Mouse (Mus musculus) ES-E14 (cell line): Measurements from ENCODE around the gene Pigu. TPM values are rescaled to one million over a fixed set of nuclear protein-coding genes. Genes with fewer than 3 reads are reported as not detected.
A peak's percentile ranks its signal among the peaks of the same experiment; 100 is the strongest.

ENCODE experiments used
- DNase-seq: peaks from one replicate; pipeline ENCODE4 v3.0.0-alpha.2; 2013; ENCODE audit warnings: low read depth, low spot score
- H3K27ac ChIP-seq: 2 replicates; pipeline ENCODE4 v1.5.1; 2012; ENCODE audit warnings: low read depth, mild to moderate bottlenecking, low read length, moderate library complexity, mixed read lengths; ENCODE audit not compliant: poor library complexity, insufficient read depth, severe bottlenecking
- H3K36me3 ChIP-seq: 2 replicates; pipeline ENCODE4 v1.6.1; 2012; ENCODE audit warnings: mild to moderate bottlenecking, low read length, moderate library complexity, mixed read lengths; ENCODE audit not compliant: control insufficient read depth, poor library complexity, insufficient read depth, severe bottlenecking
- H3K4me1 ChIP-seq, 2 experiments: fragments of 150-350 bp in 1 of 2; sonication (generic) in 1 of 2; 2 replicates each; pipeline ENCODE4 v1.6.1; 2012; ENCODE audit warnings: low read length in 2 of 2, mild to moderate bottlenecking in 1 of 2, mixed read lengths in 1 of 2; ENCODE audit not compliant: control insufficient read depth in 2 of 2, insufficient read depth in 2 of 2, poor library complexity in 1 of 2
- H3K4me3 ChIP-seq, 2 experiments: fragments of 150-350 bp in 1 of 2; sonication (generic) in 1 of 2; 2 replicates each; pipeline ENCODE4 v1.5.1; 2012; ENCODE audit warnings: low read length in 2 of 2, low read depth in 1 of 2, mild to moderate bottlenecking in 1 of 2, mixed read lengths in 1 of 2; ENCODE audit not compliant: insufficient read depth in 1 of 2, poor library complexity in 1 of 2, severe bottlenecking in 1 of 2
- H3K9ac ChIP-seq: 2 replicates; pipeline ENCODE4 v1.6.1; 2012; ENCODE audit warnings: low read depth, mild to moderate bottlenecking, low read length, mixed read lengths; ENCODE audit not compliant: poor library complexity, insufficient read depth, severe bottlenecking
- H3K9me3 ChIP-seq: fragments of 150-350 bp; sonication (generic); 2 replicates; pipeline ENCODE4 v1.6.1; 2012; ENCODE audit warnings: low read depth, mild to moderate bottlenecking, low read length; ENCODE audit not compliant: control insufficient read depth, insufficient read depth
- CHD2 ChIP-seq: IDR thresholded peaks from 2 replicates; pipeline ENCODE4 v1.6.1; 2014; ENCODE audit warnings: mild to moderate bottlenecking, low read depth, low read length, inconsistent platforms
- HCFC1 ChIP-seq: IDR thresholded peaks from 2 replicates; pipeline ENCODE4 v1.6.1; 2012; ENCODE audit warnings: low read length, inconsistent platforms, borderline replicate concordance; ENCODE audit not compliant: insufficient read depth
- MAFK ChIP-seq: IDR thresholded peaks from 2 replicates; pipeline ENCODE4 v1.6.1; 2014; ENCODE audit warnings: mild to moderate bottlenecking, low read depth, low read length, inconsistent platforms; ENCODE audit not compliant: insufficient read depth
- ZC3H11A ChIP-seq: IDR thresholded peaks from 2 replicates; pipeline ENCODE4 v1.6.1; 2012; ENCODE audit warnings: low read depth, mild to moderate bottlenecking, inconsistent platforms, low read length, borderline replicate concordance
- ZNF384 ChIP-seq: IDR thresholded peaks from 2 replicates; pipeline ENCODE4 v1.6.1; 2012; ENCODE audit warnings: low read depth, low read length, inconsistent platforms
- in situ Hi-C, 2 experiments: fragments of 600-800 bp; cut with MboI; formaldehyde crosslinking; loops; one replicate each; pipeline ENCODE4 v1.15.1; 2025; ENCODE audit warnings: low sequenced_read_pairs in 2 of 2, inconsistent platforms in 1 of 2; ENCODE audit not compliant: unreplicated experiment in 2 of 2
- total RNA-seq: library from RNA; depleted of rRNA; stranded (reverse); fragments of 300-350 nt; gene quantifications from 2 replicates; pipeline ENCODE4 v1.2.3, GENCODE M21; 2012

Gene Pigu
- total RNA-seq, 1 experiment = 26.3 TPM

GRCm38 (mm10) chr2:155272396-155273170, 84.6 kb downstream of the Pigu start:
- Histone ChIP-seq H3K9me3 (no peaks in the 10 kb centered on the region), H3K9ac (no peak overlapping the region), H3K27ac (no peak overlapping the region), H3K36me3 (no peaks in the 10 kb centered on the region), H3K4me3 (no peak overlapping the region), H3K4me1 (peaks cover 0 to 5% of the 10 kb centered on the region in 2 experiments; a peak in 2 of 4 replicates)
- DNase-seq = no peak
- TF ChIP-seq CHD2 (no peak), ZC3H11A (no peak), MAFK (no peak), HCFC1 (no peak), ZNF384 (no peak)
- in situ Hi-C loops = no loop called here

- no peak overlapping the region for H3K9ac ChIP-seq
- no peak overlapping the region for H3K4me3 ChIP-seq
- H3K36me3 ChIP-seq = no peaks in the 10 kb centered on the region
- TF ChIP-seq ZC3H11A (0 out of 2 replicates have a peak, but pooled peaks have one; percentile 35), CHD2 (no peak)
- no peaks in the 10 kb centered on the region; a peak in 1 of 4 replicates for H3K4me1 ChIP-seq
- DNase-seq = no peak
- H3K27ac ChIP-seq = no peak overlapping the region
- in situ Hi-C loops = no loop called here
- H3K9me3 ChIP-seq = no peaks in the 10 kb centered on the region
Observed at GRCm38 (mm10) chr2:155271957-155272356, 85.3 kb downstream of the Pigu start.

- no peak for DNase-seq
- Histone ChIP-seq H3K4me3 (no peak overlapping the region), H3K9me3 (no peaks in the 10 kb centered on the region), H3K9ac (no peak overlapping the region), H3K27ac (no peak overlapping the region), H3K4me1 (no peaks in the 10 kb centered on the region), H3K36me3 (no peaks in the 10 kb centered on the region)
- in situ Hi-C loops = no loop called here
- no peak for TF ChIP-seq CHD2
- TF ChIP-seq ZC3H11A = no peak
- TF ChIP-seq HCFC1 = no peak
- TF ChIP-seq ZNF384 = no peak
- no peak for TF ChIP-seq MAFK
Observed at GRCm38 (mm10) chr2:155266896-155267295, 90.3 kb downstream of the Pigu start.

DNA sequence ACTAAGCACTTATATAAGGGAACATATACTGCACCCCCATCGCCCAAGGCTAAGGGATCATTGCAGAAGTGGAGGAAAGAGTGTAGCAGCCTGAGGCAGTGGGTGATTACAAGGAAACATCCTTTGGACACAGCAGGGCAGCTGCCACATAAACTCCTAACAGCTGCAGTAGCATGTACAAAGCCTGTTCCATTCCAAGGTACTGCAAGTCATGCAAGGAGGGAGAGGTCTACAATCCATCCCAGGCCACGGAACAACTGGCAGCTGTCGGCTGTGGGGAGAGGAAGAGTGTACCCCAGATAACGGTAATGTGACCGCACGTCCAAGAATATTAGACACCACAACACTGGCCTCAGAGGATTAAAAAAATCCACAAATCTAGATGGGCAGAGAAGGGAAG, 91.7 kb downstream of the Pigu start:
- no peak overlapping the region for H3K9ac ChIP-seq
- H3K9me3 ChIP-seq = no peaks in the 10 kb centered on the region
- in situ Hi-C loops = no loop called here
- no peaks in the 10 kb centered on the region for H3K36me3 ChIP-seq
- DNase-seq = no peak
- H3K4me1 ChIP-seq = no peaks in the 10 kb centered on the region
- no peak overlapping the region for H3K4me3 ChIP-seq
- no peak overlapping the region for H3K27ac ChIP-seq
- TF ChIP-seq MAFK = no peak
- no peak for TF ChIP-seq HCFC1
- TF ChIP-seq ZNF384 = no peak
- TF ChIP-seq CHD2 = no peak
- no peak for TF ChIP-seq ZC3H11A

DNA sequence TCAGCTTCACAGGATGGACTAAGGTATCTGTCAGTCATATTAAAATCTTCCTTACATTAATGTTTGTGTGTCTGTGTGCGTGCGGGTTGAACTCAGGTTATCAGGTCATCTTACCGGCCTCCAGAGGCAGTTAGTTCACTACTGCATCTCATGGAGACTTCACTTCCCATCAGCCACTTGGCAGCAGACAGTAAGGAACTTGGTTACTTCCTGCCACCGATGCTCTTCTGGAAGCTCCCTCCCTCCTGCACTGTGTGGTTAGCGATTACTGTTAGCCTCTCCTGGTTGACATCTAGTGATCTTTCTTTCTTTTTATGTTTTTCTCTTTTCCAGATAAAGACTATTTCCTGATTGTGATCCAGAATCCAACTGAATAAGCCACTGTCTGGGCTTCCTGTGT, 107.6 kb downstream of the Pigu start:
- DNase-seq = no peak
- in situ Hi-C loops = no loop called here
- Histone ChIP-seq H3K9me3 (no peaks in the 10 kb centered on the region), H3K27ac (no peak overlapping the region), H3K4me3 (no peak overlapping the region), H3K4me1 (no peaks in the 10 kb centered on the region), H3K36me3 (peaks cover 22% of the 10 kb centered on the region), H3K9ac (no peak overlapping the region)
- TF ChIP-seq MAFK = no peak
- TF ChIP-seq CHD2 = no peak
- TF ChIP-seq HCFC1 = no peak
- TF ChIP-seq ZNF384 = no peak
